Mouse (Mus musculus) CH12.LX (cell line): ENCODE data around the gene Etnk2. TPM values are rescaled to one million over a fixed set of nuclear protein-coding genes. Genes with fewer than 3 reads are reported as not detected.
"Not testable (repeated sequence)": the region's sequence is repeated elsewhere in the genome, so short reads cannot be mapped to it uniquely, and the experiment has no call there.

ENCODE experiments used
- DNase-seq: peaks from one replicate; pipeline ENCODE4 v3.0.0-alpha.2; 2013; ENCODE audit errors: extremely low read depth
- H3K27ac ChIP-seq: 2 replicates; pipeline ENCODE4 v1.5.1; 2012; ENCODE audit warnings: low read depth, mild to moderate bottlenecking, control low read depth, moderate library complexity; ENCODE audit not compliant: insufficient read depth
- H3K27me3 ChIP-seq: replicated peaks from 2 replicates; pipeline ENCODE3; 2012; ENCODE audit warnings: inconsistent platforms
- H3K36me3 ChIP-seq, 2 experiments: replicated peaks in 1 of 2; 2 replicates each; pipeline versions ENCODE3 to v1.6.1; 2012; ENCODE audit warnings: inconsistent platforms in 1 of 2, low read length in 1 of 2, mild to moderate bottlenecking in 1 of 2, mixed read lengths in 1 of 2, moderate library complexity in 1 of 2; ENCODE audit not compliant: control insufficient read depth in 1 of 2, insufficient read depth in 1 of 2
- H3K4me1 ChIP-seq, 2 experiments: 2 replicates each; pipeline ENCODE4 v1.6.1; 2012; ENCODE audit warnings: inconsistent platforms in 1 of 2, moderate library complexity in 1 of 2; ENCODE audit not compliant: insufficient read depth in 2 of 2, control insufficient read depth in 1 of 2
- H3K4me2 ChIP-seq: 2 replicates; pipeline ENCODE4 v1.6.1; 2012; ENCODE audit warnings: low read depth, mild to moderate bottlenecking, control low read depth; ENCODE audit not compliant: poor library complexity, insufficient read depth, severe bottlenecking
- H3K4me3 ChIP-seq, 3 experiments: fragments of 150-350 bp in 1 of 3; sonication (generic) in 1 of 3; replicated peaks in 1 of 3; 2 replicates each; pipeline versions ENCODE3 to v1.5.1; 2011 to 2012; ENCODE audit warnings: low read depth in 2 of 3, low read length in 2 of 3, mild to moderate bottlenecking in 2 of 3, moderate library complexity in 2 of 3, control low read depth in 1 of 3, improper control_type of control experiment in 1 of 3, inconsistent platforms in 1 of 3, mixed read lengths in 1 of 3; ENCODE audit not compliant: poor library complexity in 1 of 3
- H3K79me2 ChIP-seq: replicated peaks from 2 replicates; pipeline ENCODE4 v1.6.1; 2012; ENCODE audit warnings: mild to moderate bottlenecking, moderate library complexity; ENCODE audit not compliant: control insufficient read depth, poor library complexity, insufficient read depth, severe bottlenecking; ENCODE audit errors: extremely low read depth
- H3K9ac ChIP-seq: 2 replicates; pipeline ENCODE4 v1.6.1; 2012; ENCODE audit warnings: low read depth, mild to moderate bottlenecking, control low read depth, moderate library complexity; ENCODE audit not compliant: insufficient read depth
- H3K9me3 ChIP-seq: replicated peaks from 2 replicates; pipeline ENCODE3; 2012; ENCODE audit warnings: low read length, inconsistent platforms, mixed read lengths
- BHLHE40 ChIP-seq: IDR thresholded peaks from 2 replicates; pipeline ENCODE4 v1.6.1; 2011; ENCODE audit warnings: mild to moderate bottlenecking, low read depth, low read length, improper control_type of control experiment
- CTCF ChIP-seq, 2 experiments: IDR thresholded peaks in 1 of 2; conservative IDR thresholded peaks in 1 of 2; 2 replicates each; pipeline ENCODE4 v1.5.1; 2011 to 2012; ENCODE audit warnings: low read depth in 2 of 2, low read length in 2 of 2, improper control_type of control experiment in 1 of 2, inconsistent platforms in 1 of 2, mild to moderate bottlenecking in 1 of 2, moderate library complexity in 1 of 2
- MAZ ChIP-seq: IDR thresholded peaks from 2 replicates; pipeline ENCODE4 v1.6.1; 2012; ENCODE audit warnings: low read depth, mild to moderate bottlenecking, inconsistent platforms, low read length, improper control_type of control experiment, moderate library complexity
- MXI1 ChIP-seq: IDR thresholded peaks from 2 replicates; pipeline ENCODE4 v1.6.1; 2011; ENCODE audit warnings: mild to moderate bottlenecking, low read depth, low read length, improper control_type of control experiment
- NELFE ChIP-seq: IDR thresholded peaks from 2 replicates; pipeline ENCODE4 v1.6.1; 2011; ENCODE audit warnings: low read depth, low read length, improper control_type of control experiment
- PAX5 ChIP-seq: IDR thresholded peaks from 2 replicates; pipeline ENCODE4 v1.6.1; 2012; ENCODE audit warnings: low read length, inconsistent platforms, mixed read lengths
- SMC3 ChIP-seq: IDR thresholded peaks from 2 replicates; pipeline ENCODE4 v1.6.1; 2011; ENCODE audit warnings: low read depth, low read length, improper control_type of control experiment
- ZMIZ1 ChIP-seq: IDR thresholded peaks from 2 replicates; pipeline ENCODE4 v1.6.1; 2012; ENCODE audit warnings: low read depth, mild to moderate bottlenecking, inconsistent platforms, low read length, improper control_type of control experiment
- dilution Hi-C: fragments of 300-500 bp; cut with MboI; formaldehyde crosslinking; loops from 2 replicates; pipeline ENCODE4 v1.14.3; 2020; ENCODE audit warnings: low sequenced_read_pairs; ENCODE audit not compliant: extremely low pct_unique_long_range_greater_than_20kb, extremely low pct_ligation_motif_present
- in situ Hi-C: fragments of 300-500 bp; cut with MboI; formaldehyde crosslinking; loops from 3 replicates; pipeline ENCODE4 v1.14.3; 2019; ENCODE audit warnings: low sequenced_read_pairs, low pct_ligation_motif_present, low pct_unique_long_range_greater_than_20kb, mixed read lengths
- polyA plus RNA-seq: library from polyadenylated mRNA; unstranded; fragments of >175 nt; gene quantifications from 2 replicates; pipeline ENCODE4 v1.2.1, GENCODE M21; 2012; ENCODE audit warnings: low read depth; ENCODE audit not compliant: insufficient read length
- total RNA-seq, 2 experiments: library from RNA; depleted of rRNA; stranded (reverse); fragments of 300-350 nt in 1 of 2; fragments of >200 nt in 1 of 2; gene quantifications; 2 replicates each; pipeline ENCODE4 v1.2.3; 2012 to 2014

Etnk2 gene
- total and polyA plus RNA-seq, 3 experiments, result 0.30 TPM; not detected in 2

- Histone ChIP-seq H3K27ac (no peak overlapping the region), H3K4me1 (no peaks in the 10 kb centered on the region), H3K4me2 (no peak overlapping the region), H3K27me3 (peaks cover 76% of the 10 kb centered on the region), H3K9me3 (peaks cover 6% of the 10 kb centered on the region), H3K9ac (no peak overlapping the region), H3K79me2 (no peaks in the 10 kb centered on the region), H3K36me3 (no peaks in the 10 kb centered on the region), H3K4me3 (no peak overlapping the region)
- dilution Hi-C loops, result no loop called here
- DNase-seq, result no peak
- in situ Hi-C loops, result no loop called here
- no peak for TF ChIP-seq CTCF (conservative IDR thresholded peaks at IDR 0.05 in 1 of 2, IDR thresholded peaks at IDR 0.05 in 1 of 2; ENCODE audit: low read depth in 2 of 2, low read length in 2 of 2)
- TF ChIP-seq MAZ, result no peak
Measured at GRCm38 (mm10) chr1:133332656-133333430, 30.5 kb upstream of the Etnk2 start.

GRCm38 (mm10) chr1:133333937-133334336, 29.4 kb upstream of the Etnk2 start:
- Histone ChIP-seq H3K27ac (no peak overlapping the region), H3K27me3 (peaks cover 68% of the 10 kb centered on the region), H3K4me1 (no peaks in the 10 kb centered on the region), H3K4me3 (no peak overlapping the region), H3K9ac (no peak overlapping the region), H3K9me3 (peaks cover 6% of the 10 kb centered on the region), H3K36me3 (no peaks in the 10 kb centered on the region), H3K79me2 (no peaks in the 10 kb centered on the region), H3K4me2 (no peak overlapping the region)
- DNase-seq, result no peak
- dilution Hi-C loops, result no loop called here
- in situ Hi-C loops, result no loop called here
- TF ChIP-seq SMC3, result no peak
- no peak for TF ChIP-seq BHLHE40
- no peak for TF ChIP-seq MXI1
- no peak for TF ChIP-seq ZMIZ1
- TF ChIP-seq NELFE, result no peak
- TF ChIP-seq PAX5, result no peak

- H3K9ac ChIP-seq, H3K4me2 ChIP-seq, H3K36me3 ChIP-seq, H3K4me1 ChIP-seq, in situ Hi-C loops, dilution Hi-C loops, H3K27ac ChIP-seq, H3K79me2 ChIP-seq, H3K4me3 ChIP-seq, H3K9me3 ChIP-seq, DNase-seq: not testable (repeated sequence)
- H3K27me3 ChIP-seq, result peaks cover 49% of the 10 kb centered on the region
Measured at GRCm38 (mm10) chr1:133340403-133340802, 23.0 kb upstream of the Etnk2 start.
